Mouse (Mus musculus) limb, embryonic 14.5 days (tissue): ENCODE measurements around the gene Mall. TPM values are rescaled to one million over a fixed set of nuclear protein-coding genes. Genes with fewer than 3 reads are reported as not detected.

ENCODE experiments used
- ATAC-seq: fragments of 200-750 bp; cut with Nextera tagmentation; 2 replicates; pipeline ENCODE4 v1.8.0; 2017; ENCODE audit warnings: low read depth, moderate number of reproducible peaks, moderate TSS enrichment; ENCODE audit not compliant: low FRiP score
- DNase-seq: peaks from one replicate; pipeline ENCODE4 v3.0.0-alpha.2; 2015; ENCODE audit warnings: low spot score
- H3K27ac ChIP-seq: fragments of 300-500 bp; sonication (generic); replicated peaks from 2 replicates; pipeline ENCODE4 v1.5.1; 2014; ENCODE audit warnings: low read depth, mild to moderate bottlenecking, low read length, moderate library complexity, mixed read lengths
- H3K27me3 ChIP-seq: fragments of 300-500 bp; sonication (generic); 2 replicates; pipeline ENCODE4 v1.6.1; 2014; ENCODE audit warnings: low read length, mixed read lengths; ENCODE audit not compliant: control insufficient read depth, insufficient read depth
- H3K36me3 ChIP-seq: fragments of 300-500 bp; sonication (generic); 2 replicates; pipeline ENCODE4 v1.6.1; 2014; ENCODE audit warnings: mild to moderate bottlenecking, low read length, moderate library complexity, mixed read lengths; ENCODE audit not compliant: control insufficient read depth, insufficient read depth
- H3K4me1 ChIP-seq: fragments of 300-500 bp; sonication (generic); 2 replicates; pipeline ENCODE4 v1.6.1; 2014; ENCODE audit warnings: antibody characterized with exemption, low read length, mixed read lengths; ENCODE audit not compliant: control insufficient read depth, insufficient read depth
- H3K4me2 ChIP-seq: fragments of 300-500 bp; sonication (generic); replicated peaks from 2 replicates; pipeline ENCODE4 v1.6.1; 2014; ENCODE audit warnings: low read depth, mild to moderate bottlenecking, low read length, moderate library complexity; ENCODE audit not compliant: severe bottlenecking
- H3K4me3 ChIP-seq: fragments of 300-500 bp; sonication (generic); replicated peaks from 2 replicates; pipeline ENCODE4 v1.5.1; 2014; ENCODE audit warnings: low read length
- H3K9ac ChIP-seq: fragments of 300-500 bp; sonication (generic); 2 replicates; pipeline ENCODE4 v1.6.1; 2014; ENCODE audit warnings: mild to moderate bottlenecking, low read depth, low read length, moderate library complexity; ENCODE audit not compliant: severe bottlenecking
- H3K9me3 ChIP-seq: fragments of 300-500 bp; sonication (generic); 2 replicates; pipeline ENCODE4 v1.6.1; 2016; ENCODE audit warnings: low read length; ENCODE audit not compliant: control insufficient read depth
- POLR2A ChIP-seq: fragments of 200-500 bp; IDR thresholded peaks from 2 replicates; pipeline ENCODE4 v1.8.0; 2012; ENCODE audit warnings: inconsistent platforms, mild to moderate bottlenecking, moderate library complexity, borderline replicate concordance; ENCODE audit not compliant: insufficient read depth, insufficient read length; ENCODE audit errors: extremely low read depth
- WGBS: fragments of 180-500 bp; shearing (Covaris S2); extraction: QIAGEN DNeasy Blood & Tissue Kit; methylation state at CpG from one replicate; pipeline ENCODE4 v1.1.7; 2014; 5-methylcytosine and 5-hydroxymethylcytosine counted together
- polyA plus RNA-seq, 2 experiments: library from polyadenylated mRNA; depleted of rRNA in 1 of 2; stranded (reverse) in 1 of 2; unstranded in 1 of 2; fragments of >200 nt; fragmentation: Nextera tagmentation in 1 of 2; extraction: Ambion mirVana in 1 of 2; gene quantifications; 2 replicates each; pipeline versions ENCODE4 v1.2.1 to v1.2.3; 2012 to 2014

Mall gene
- polyA plus RNA-seq, 2 experiments, result 16.8 to 30.4 TPM

- no peak for TF ChIP-seq POLR2A
- Histone ChIP-seq H3K4me1 (no peaks in the 10 kb centered on the region), H3K4me3 (no peak overlapping the region), H3K36me3 (no peaks in the 10 kb centered on the region), H3K27me3 (no peaks in the 10 kb centered on the region), H3K27ac (no peak overlapping the region), H3K9ac (no peak overlapping the region), H3K4me2 (no peak overlapping the region), H3K9me3 (no peaks in the 10 kb centered on the region)
- peak; percentile 76 for ATAC-seq
- WGBS, result 40% methylated on average over 12 of the region's 12 CpGs
- peak; percentile 80 for DNase-seq
Measured at GRCm38 (mm10) chr2:127683687-127684331, 45.9 kb downstream of the Mall start.

- no peak for TF ChIP-seq POLR2A
- Histone ChIP-seq H3K4me3 (no peak overlapping the region), H3K36me3 (no peaks in the 10 kb centered on the region), H3K9ac (no peak overlapping the region), H3K4me2 (no peak overlapping the region), H3K27me3 (no peaks in the 10 kb centered on the region), H3K27ac (no peak overlapping the region), H3K4me1 (no peaks in the 10 kb centered on the region), H3K9me3 (no peaks in the 10 kb centered on the region)
- 23% methylated on average over 2 of the region's 2 CpGs for WGBS
- DNase-seq (peak; percentile 69), ATAC-seq (no peak)
Measured at GRCm38 (mm10) chr2:127667843-127668506, 61.8 kb downstream of the Mall start.

GRCm38 (mm10) chr2:127667015-127667414 is 62.7 kb downstream of the Mall start:
- H3K27ac ChIP-seq, result no peak overlapping the region
- DNase-seq (no peak), ATAC-seq (no peak)
- no peaks in the 10 kb centered on the region for H3K4me1 ChIP-seq
- H3K9me3 ChIP-seq, result no peaks in the 10 kb centered on the region
- H3K4me2 ChIP-seq, result no peak overlapping the region
- H3K9ac ChIP-seq, result no peak overlapping the region
- no peak overlapping the region for H3K4me3 ChIP-seq
- no peak for TF ChIP-seq POLR2A
- H3K36me3 ChIP-seq, result no peaks in the 10 kb centered on the region
- H3K27me3 ChIP-seq, result no peaks in the 10 kb centered on the region

GRCm38 (mm10) chr2:127662708-127663107 is 67.0 kb downstream of the Mall start:
- WGBS, result 86% methylated on average over 1 of the region's 2 CpGs
- no peak for TF ChIP-seq POLR2A
- H3K4me3 ChIP-seq, result no peak overlapping the region
- no peaks in the 10 kb centered on the region for H3K4me1 ChIP-seq
- DNase-seq, result no peak
- H3K9ac ChIP-seq, result no peak overlapping the region
- H3K4me2 ChIP-seq, result no peak overlapping the region
- H3K9me3 ChIP-seq, result no peaks in the 10 kb centered on the region
- H3K27me3 ChIP-seq, result peaks cover 3% of the 10 kb centered on the region
- no peak overlapping the region for H3K27ac ChIP-seq
- ATAC-seq, result no peak
- no peaks in the 10 kb centered on the region for H3K36me3 ChIP-seq

GRCm38 (mm10) chr2:127656086-127656720 is 73.5 kb downstream of the Mall start, which contains the start of gene Mal:
TSS of gene Mal (minus strand) at chr2:127656695.
- no peak within 1 kb of the TSS for H3K27ac ChIP-seq
- H3K27me3 ChIP-seq, result peaks cover 43% of the 10 kb centered on the region
- DNase-seq (no peak), ATAC-seq (no peak)
- H3K4me3 ChIP-seq, result peak within 1 kb of the TSS; percentile 32
- no peaks in the 10 kb centered on the region for H3K36me3 ChIP-seq
- no peak for TF ChIP-seq POLR2A
- 1% methylated on average over 40 of the region's 43 CpGs for WGBS
- no peaks in the 10 kb centered on the region for H3K9me3 ChIP-seq
- H3K4me1 ChIP-seq, result peaks cover 3% of the 10 kb centered on the region; the same call in 1 of the 2 replicates
- H3K4me2 ChIP-seq, result peak within 1 kb of the TSS; percentile 43
- H3K9ac ChIP-seq, result no peak within 1 kb of the TSS; the same call in 1 of the 2 replicates
